Mouse (Mus musculus): ENCODE measurements around the gene 1810010H24Rik. TPM values are rescaled to one million over a fixed set of nuclear protein-coding genes. Genes with fewer than 3 reads are reported as not detected.
"Not testable (repeated sequence)": the region's sequence is repeated elsewhere in the genome, so short reads cannot be mapped to it uniquely, and the experiment has no call there.

Gene 1810010H24Rik
- polyA plus RNA-seq, 1 experiment from 2014 or later = 2.2 TPM

DNA sequence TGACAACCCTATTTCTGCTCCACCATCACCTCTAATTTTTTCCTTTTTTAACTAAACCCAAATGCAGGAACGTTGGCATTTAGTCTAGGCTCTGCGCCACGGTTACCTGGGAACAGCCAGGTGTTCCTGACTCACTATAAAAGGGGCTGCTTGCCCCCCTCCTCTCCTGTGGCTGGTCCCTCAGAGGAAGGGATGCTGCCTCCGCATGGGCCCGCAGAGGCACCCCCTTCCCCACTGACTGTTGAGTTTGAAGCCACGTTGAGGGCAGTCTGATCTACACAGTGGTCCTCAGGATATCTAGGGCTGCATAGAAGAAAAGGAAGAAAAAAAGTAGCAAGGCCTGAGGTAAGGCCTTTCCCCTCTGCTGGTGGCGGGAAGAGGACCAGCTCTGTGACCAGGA lies 14.3 kb upstream of the 1810010H24Rik start:
- Histone ChIP-seq H3K27me3 (ENCODE audit: control insufficient read depth, insufficient read depth, low read depth, low read length) (no peaks in the 10 kb centered on the region), H3K9me3 (replicated peaks; ENCODE audit: control insufficient read depth, low read length) (no peaks in the 10 kb centered on the region; the same call in 1 of the 2 replicates), H3K36me3 (ENCODE audit: control insufficient read depth, insufficient read depth) (no peaks in the 10 kb centered on the region), H3K4me1 (ENCODE audit: control insufficient read depth, low read depth, low read length) (peaks cover 12% of the 10 kb centered on the region), H3K4me2 (ENCODE audit: low read depth, low read length) (peak overlapping the region; percentile 76), H3K27ac (ENCODE audit: low read length) (peak overlapping the region; percentile 96), H3K9ac (ENCODE audit: low read depth, low read length) (no peak overlapping the region), H3K4me3 (ENCODE audit: low read depth, low read length) (no peak overlapping the region)
- ATAC-seq (ENCODE audit: low read depth) = no peak
- 70% methylated on average over 7 of the region's 7 CpGs for WGBS (ENCODE audit: insufficient replicate concordance)

DNA sequence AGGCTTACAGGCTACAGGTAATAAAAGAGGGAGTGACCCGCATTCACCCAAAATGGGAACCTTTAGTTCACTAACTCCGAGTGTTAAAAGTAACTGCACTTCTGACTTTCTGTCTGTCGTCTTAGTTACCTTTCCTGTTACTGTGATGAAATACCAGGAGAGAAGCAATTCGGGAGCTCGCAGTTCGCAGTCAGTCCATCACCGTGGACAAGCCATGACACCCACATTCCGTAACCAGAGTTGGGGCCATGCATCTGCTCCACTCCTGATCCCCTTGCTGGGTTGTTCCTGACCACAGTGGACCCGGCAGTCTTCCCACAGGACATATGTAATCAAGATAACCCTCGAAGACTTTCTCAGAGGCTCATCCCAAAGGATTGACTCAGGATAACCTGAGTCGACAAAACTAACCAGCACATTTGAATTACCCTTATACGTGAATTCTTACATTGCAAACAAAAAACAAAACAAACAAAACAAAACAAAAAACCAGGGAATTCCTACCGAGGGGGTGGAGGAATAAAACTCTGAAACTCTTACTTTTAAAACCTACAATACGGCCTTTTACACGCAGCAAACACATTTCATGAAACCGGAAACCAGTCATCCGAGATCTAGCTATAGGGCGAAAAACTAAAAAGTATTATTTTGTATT lies 13.7 kb upstream of the 1810010H24Rik start:
- peaks cover 12% of the 10 kb centered on the region for H3K4me1 ChIP-seq (ENCODE audit: control insufficient read depth, low read depth, low read length)
- no peaks in the 10 kb centered on the region; the same call in 1 of the 2 replicates for H3K9me3 ChIP-seq (replicated peaks; ENCODE audit: control insufficient read depth, low read length)
- H3K4me3 ChIP-seq (ENCODE audit: low read depth, low read length) = peak overlapping the region; percentile 70
- ATAC-seq (ENCODE audit: low read depth) = no peak
- WGBS (ENCODE audit: insufficient replicate concordance) = 28% methylated on average over 18 of the region's 18 CpGs
- H3K4me2 ChIP-seq (ENCODE audit: low read depth, low read length) = peak overlapping the region; percentile 76
- H3K27ac ChIP-seq (ENCODE audit: low read length) = peak overlapping the region; percentile 96
- peak overlapping the region; percentile 83 for H3K9ac ChIP-seq (ENCODE audit: low read depth, low read length)
- H3K27me3 ChIP-seq (ENCODE audit: control insufficient read depth, insufficient read depth, low read depth, low read length) = no peaks in the 10 kb centered on the region
- H3K36me3 ChIP-seq (ENCODE audit: control insufficient read depth, insufficient read depth) = no peaks in the 10 kb centered on the region

DNA sequence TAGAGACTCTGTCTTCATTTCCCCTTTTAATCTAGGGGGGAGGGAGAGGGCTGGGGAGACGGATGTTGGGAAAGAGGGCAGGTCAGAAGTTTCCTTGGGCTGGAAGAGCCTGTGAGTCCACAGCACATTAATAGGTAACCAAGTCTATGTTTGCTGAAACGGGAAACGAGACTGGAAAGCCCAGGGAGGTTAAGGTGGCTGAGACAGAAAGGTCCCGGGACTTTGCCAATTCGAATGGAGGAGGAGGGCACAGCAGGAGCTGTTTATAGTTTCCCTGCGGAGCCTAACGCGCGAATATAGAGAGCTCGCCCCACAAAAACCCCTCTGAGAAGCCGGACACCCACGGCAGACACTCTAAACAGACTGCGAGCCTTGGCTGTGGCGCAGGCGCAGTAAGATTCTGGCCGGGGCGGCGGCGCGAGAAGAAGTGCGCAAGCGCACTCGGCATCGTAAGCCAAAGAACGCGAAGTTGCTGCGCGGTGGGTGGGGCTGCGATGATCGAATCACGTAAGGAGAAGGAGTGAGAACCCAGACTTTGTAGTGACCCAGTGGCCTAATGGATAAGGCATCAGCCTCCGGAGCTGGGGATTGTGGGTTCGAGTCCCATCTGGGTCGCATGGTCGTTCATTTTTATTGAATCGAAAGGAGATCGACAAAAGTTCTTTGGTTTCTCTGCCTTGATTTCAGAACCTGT lies 13.0 kb upstream of the 1810010H24Rik start:
- H3K9ac ChIP-seq (ENCODE audit: low read depth, low read length) = peak overlapping the region; percentile 83
- H3K27ac ChIP-seq (ENCODE audit: low read length) = peak overlapping the region; percentile 96
- no peaks in the 10 kb centered on the region for H3K36me3 ChIP-seq (ENCODE audit: control insufficient read depth, insufficient read depth)
- no peaks in the 10 kb centered on the region; the same call in 1 of the 2 replicates for H3K9me3 ChIP-seq (replicated peaks; ENCODE audit: control insufficient read depth, low read length)
- peak; percentile 93 for ATAC-seq (ENCODE audit: low read depth)
- peak overlapping the region; percentile 76 for H3K4me2 ChIP-seq (ENCODE audit: low read depth, low read length)
- H3K27me3 ChIP-seq (ENCODE audit: control insufficient read depth, insufficient read depth, low read depth, low read length) = no peaks in the 10 kb centered on the region
- H3K4me1 ChIP-seq (ENCODE audit: control insufficient read depth, low read depth, low read length) = peaks cover 12% of the 10 kb centered on the region
- under 1% methylated on average over 37 of the region's 37 CpGs for WGBS (ENCODE audit: insufficient replicate concordance)
- H3K4me3 ChIP-seq (ENCODE audit: low read depth, low read length) = peak overlapping the region; percentile 70

DNA sequence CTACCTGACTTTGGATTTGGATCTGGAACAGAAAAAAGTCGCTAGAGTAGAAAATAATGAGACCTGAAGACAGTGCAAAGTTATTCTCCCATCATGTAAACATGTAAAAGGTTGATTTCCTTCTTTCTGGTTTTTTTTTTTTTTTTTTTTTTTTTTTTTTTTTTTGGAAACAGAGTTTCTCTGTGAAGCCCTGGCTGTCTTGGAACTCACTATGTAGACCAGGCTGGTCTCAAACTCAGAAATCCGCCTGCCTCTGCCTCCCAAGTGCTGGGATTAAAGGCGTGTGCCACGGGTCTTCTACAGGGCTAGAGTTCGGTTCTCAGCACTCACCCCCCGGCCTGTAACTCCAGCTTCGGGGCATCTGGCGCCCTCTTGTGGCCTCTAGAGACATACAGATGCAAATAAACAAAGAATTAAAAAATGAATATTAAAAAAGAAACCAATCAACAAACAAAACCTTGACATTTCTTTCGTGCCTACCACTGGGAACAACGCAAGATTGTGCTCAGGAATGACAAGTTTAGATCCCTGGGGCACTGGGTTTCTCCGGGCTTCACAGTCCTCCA lies 11.4 kb upstream of the 1810010H24Rik start:
- Histone ChIP-seq H3K27ac (ENCODE audit: low read length) (no peak overlapping the region), H3K36me3 (ENCODE audit: control insufficient read depth, insufficient read depth) (no peaks in the 10 kb centered on the region), H3K4me3 (ENCODE audit: low read depth, low read length) (no peak overlapping the region), H3K27me3 (ENCODE audit: control insufficient read depth, insufficient read depth, low read depth, low read length) (no peaks in the 10 kb centered on the region), H3K9me3 (replicated peaks; ENCODE audit: control insufficient read depth, low read length) (no peaks in the 10 kb centered on the region; the same call in 1 of the 2 replicates), H3K9ac (ENCODE audit: low read depth, low read length) (no peak overlapping the region; the same call in 1 of the 2 replicates), H3K4me2 (ENCODE audit: low read depth, low read length) (no peak overlapping the region; the same call in 1 of the 2 replicates), H3K4me1 (ENCODE audit: control insufficient read depth, low read depth, low read length) (peaks cover 12% of the 10 kb centered on the region)
- WGBS (ENCODE audit: insufficient replicate concordance) = 76% methylated on average over 11 of the region's 11 CpGs
- ATAC-seq (ENCODE audit: low read depth) = no peak

GRCm38 (mm10) chr11:107014597-107015309 lies 10.7 kb upstream of the 1810010H24Rik start:
- H3K36me3 ChIP-seq (ENCODE audit: control insufficient read depth, insufficient read depth) = no peaks in the 10 kb centered on the region
- 29% methylated on average over 14 of the region's 14 CpGs for WGBS (ENCODE audit: insufficient replicate concordance)
- H3K4me1 ChIP-seq (ENCODE audit: control insufficient read depth, low read depth, low read length) = peaks cover 12% of the 10 kb centered on the region
- H3K9me3 ChIP-seq (replicated peaks; ENCODE audit: control insufficient read depth, low read length) = no peaks in the 10 kb centered on the region; the same call in 1 of the 2 replicates
- 0 out of 2 replicates have a peak overlapping the region, but pooled peaks have one; percentile 1 for H3K4me3 ChIP-seq (ENCODE audit: low read depth, low read length)
- ATAC-seq (ENCODE audit: low read depth) = no peak
- H3K4me2 ChIP-seq (ENCODE audit: low read depth, low read length) = peak overlapping the region; percentile 42
- no peaks in the 10 kb centered on the region for H3K27me3 ChIP-seq (ENCODE audit: control insufficient read depth, insufficient read depth, low read depth, low read length)
- peak overlapping the region; percentile 2; the same call in 1 of the 2 replicates for H3K9ac ChIP-seq (ENCODE audit: low read depth, low read length)
- H3K27ac ChIP-seq (ENCODE audit: low read length) = no peak overlapping the region

GRCm38 (mm10) chr11:107015535-107016187 lies 9.8 kb upstream of the 1810010H24Rik start:
- H3K27me3 ChIP-seq (ENCODE audit: control insufficient read depth, insufficient read depth, low read depth, low read length); H3K4me2 ChIP-seq (ENCODE audit: low read depth, low read length); H3K9ac ChIP-seq (ENCODE audit: low read depth, low read length); H3K4me3 ChIP-seq (ENCODE audit: low read depth, low read length); H3K27ac ChIP-seq (ENCODE audit: low read length); H3K36me3 ChIP-seq (ENCODE audit: control insufficient read depth, insufficient read depth); H3K9me3 ChIP-seq (replicated peaks; ENCODE audit: control insufficient read depth, low read length); ATAC-seq (ENCODE audit: low read depth): not testable (repeated sequence)
- 63% methylated on average over 11 of the region's 11 CpGs for WGBS (ENCODE audit: insufficient replicate concordance)
- H3K4me1 ChIP-seq (ENCODE audit: control insufficient read depth, low read depth, low read length) = peaks cover 12% of the 10 kb centered on the region

DNA sequence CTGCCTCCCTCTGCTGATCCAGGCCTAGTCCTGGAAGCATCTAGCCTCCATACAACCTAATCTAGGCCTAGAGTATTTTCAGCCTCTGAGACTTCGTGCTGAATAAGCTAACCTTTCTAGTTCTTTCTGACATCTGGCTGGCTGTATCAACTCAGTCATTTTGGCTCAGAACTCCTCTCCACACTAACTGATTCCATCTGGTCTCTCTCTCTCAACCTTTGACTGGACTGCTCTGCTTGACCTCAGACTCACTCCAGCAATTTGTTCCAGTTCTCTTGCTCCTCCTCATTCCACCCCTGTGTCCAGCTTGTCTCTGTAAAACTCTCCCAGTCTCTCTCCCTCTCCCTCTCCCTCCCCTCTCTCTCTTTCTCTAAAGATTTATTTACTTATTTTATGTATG lies 8.6 kb upstream of the 1810010H24Rik start:
- Histone ChIP-seq H3K9me3 (replicated peaks; ENCODE audit: control insufficient read depth, low read length) (no peaks in the 10 kb centered on the region; the same call in 1 of the 2 replicates), H3K27ac (ENCODE audit: low read length) (no peak overlapping the region), H3K4me1 (ENCODE audit: control insufficient read depth, low read depth, low read length) (peaks cover 3% of the 10 kb centered on the region), H3K36me3 (ENCODE audit: control insufficient read depth, insufficient read depth) (no peaks in the 10 kb centered on the region), H3K9ac (ENCODE audit: low read depth, low read length) (no peak overlapping the region), H3K4me2 (ENCODE audit: low read depth, low read length) (no peak overlapping the region), H3K27me3 (ENCODE audit: control insufficient read depth, insufficient read depth, low read depth, low read length) (no peaks in the 10 kb centered on the region), H3K4me3 (ENCODE audit: low read depth, low read length) (no peak overlapping the region)
- 54% methylated on average over 1 of the region's 1 CpGs for WGBS (ENCODE audit: insufficient replicate concordance)
- no peak for ATAC-seq (ENCODE audit: low read depth)

- Histone ChIP-seq H3K27me3 (ENCODE audit: control insufficient read depth, insufficient read depth, low read depth, low read length) (no peaks in the 10 kb centered on the region), H3K36me3 (ENCODE audit: control insufficient read depth, insufficient read depth) (no peaks in the 10 kb centered on the region), H3K27ac (ENCODE audit: low read length) (no peak overlapping the region), H3K9ac (ENCODE audit: low read depth, low read length) (no peak overlapping the region), H3K4me2 (ENCODE audit: low read depth, low read length) (no peak overlapping the region), H3K9me3 (replicated peaks; ENCODE audit: control insufficient read depth, low read length) (no peaks in the 10 kb centered on the region; the same call in 1 of the 2 replicates), H3K4me3 (ENCODE audit: low read depth, low read length) (no peak overlapping the region), H3K4me1 (ENCODE audit: control insufficient read depth, low read depth, low read length) (peaks cover 3% of the 10 kb centered on the region)
- WGBS (ENCODE audit: insufficient replicate concordance) = 42% methylated on average over 6 of the region's 6 CpGs
- no peak for ATAC-seq (ENCODE audit: low read depth)
Measured at GRCm38 (mm10) chr11:107017339-107017886, 8.1 kb upstream of the 1810010H24Rik start.
